In the genomic region with DNA sequence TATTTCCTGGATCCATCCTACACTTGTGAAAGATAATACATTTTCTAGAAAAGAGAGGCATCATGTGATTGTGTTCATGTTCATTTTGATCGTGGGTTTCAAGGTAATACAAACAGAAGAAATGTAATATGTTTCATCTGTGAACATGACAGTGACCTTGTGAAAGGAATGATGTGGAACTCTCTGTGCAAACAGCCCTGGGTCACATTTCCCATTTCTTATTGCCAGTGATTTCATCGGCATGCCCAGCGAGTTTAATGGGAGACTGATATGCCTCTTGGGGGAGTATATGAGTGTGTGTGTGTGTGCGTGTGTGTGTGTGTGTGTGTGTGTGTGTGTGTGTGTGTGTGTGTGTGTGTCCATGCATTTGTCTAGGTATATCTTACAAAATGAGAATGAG, we compare ENCODE assay signal across 24 mouse cellular contexts. TPM values are rescaled to one million over a fixed set of nuclear protein-coding genes. Genes with fewer than 3 reads are reported as not detected.
DNase-seq lines count a peak whose midpoint lies in the region; ATAC-seq lines count a peak whose summit lies in the region.
"Had no signal": no experiment of that assay in that cellular context is flagged by ENCODE, and none has a peak within 500 bp of the region (broad histone marks: within the 10 kb centered on the region; RNA-seq: fewer than 3 reads in every experiment).

No protein-coding gene starts in this region.

- no peaks in the 10 kb centered on the region for H3K9me3 ChIP-seq in heart, embryonic 11.5 days (replicated peaks; ENCODE audit: control insufficient read depth, low read length)
- H3K9me3 ChIP-seq in heart, embryonic 15.5 days (replicated peaks) = no peaks in the 10 kb centered on the region
- H3K9me3 ChIP-seq: embryonic facial prominence, embryonic 15.5 days; forebrain, embryonic 10.5 days; G1E; hindbrain, embryonic 13.5 days had no signal

- no peak overlapping the region for H3K4me3 ChIP-seq in heart, embryonic 11.5 days (ENCODE audit: low read depth, low read length)
- no peak overlapping the region for H3K4me3 ChIP-seq in heart, embryonic 15.5 days
- H3K4me3 ChIP-seq: embryonic facial prominence, embryonic 15.5 days; erythroblast, embryonic 14.5 days; forebrain, embryonic 10.5 days; gastrocnemius, adult 2 months; hindbrain, embryonic 13.5 days had no signal

- no peak for ATAC-seq in heart, embryonic 11.5 days (replicated peaks; ENCODE audit: insufficient number of reproducible peaks, low FRiP score, low TSS enrichment)
- no peak for ATAC-seq in heart, embryonic 15.5 days (replicated peaks; ENCODE audit: insufficient number of reproducible peaks, insufficient read depth, low FRiP score, low read depth)
- ATAC-seq: CD4-positive, CD25-positive, alpha-beta regulatory T cell, adult 4 months; forebrain, embryonic 14.5 days; hindbrain, postnatal 0 days had no signal

- H3K4me1 ChIP-seq in heart, embryonic 11.5 days (ENCODE audit: control insufficient read depth, insufficient read depth, low read length) = peaks cover 36% of the 10 kb centered on the region
- peaks cover 63% of the 10 kb centered on the region for H3K4me1 ChIP-seq in heart, embryonic 15.5 days (replicated peaks)
- H3K4me1 ChIP-seq: embryonic facial prominence, embryonic 15.5 days; forebrain, embryonic 10.5 days; hindbrain, embryonic 13.5 days had no signal

- peak overlapping the region; percentile 2; the same call in 1 of the 2 replicates for H3K4me2 ChIP-seq in heart, embryonic 11.5 days
- H3K4me2 ChIP-seq in heart, embryonic 15.5 days = peak overlapping the region; percentile 67
- H3K4me2 ChIP-seq: embryonic facial prominence, embryonic 15.5 days; hindbrain, embryonic 13.5 days had no signal

- DNase-seq in adrenal gland, adult (ENCODE audit: inconsistent age in 2 of 2, low spot score in 1 of 2) = peak; percentile 27 to 45
- no peak for DNase-seq in adrenal gland, adult 2 months
- DNase-seq in heart, postnatal 25 days (ENCODE audit: low spot score) = no peak
- DNase-seq in heart, adult 9 months (ENCODE audit: low spot score in 2 of 2) = no peak
- peak; percentile 14 for DNase-seq in gonadal fat pad, adult 2 months (ENCODE audit: low read depth)
- DNase-seq: B cell, adult 2 months; cerebellum, adult 8-10 months; embryo, embryonic 11 days; gastrocnemius, adult 2 months; gastrocnemius, postnatal 25 days; kidney, adult 11 months; kidney, adult 9 months had no signal

- no peaks in the 10 kb centered on the region for H3K36me3 ChIP-seq in heart, embryonic 11.5 days (ENCODE audit: control insufficient read depth, insufficient read depth, low read length)
- H3K36me3 ChIP-seq in heart, embryonic 15.5 days = peaks cover 13% of the 10 kb centered on the region; the same call in 1 of the 2 replicates
- H3K36me3 ChIP-seq: embryonic facial prominence, embryonic 15.5 days; forebrain, embryonic 10.5 days; G1E; hindbrain, embryonic 13.5 days had no signal

- H3K9ac ChIP-seq in heart, embryonic 11.5 days (ENCODE audit: low read depth, low read length) = no peak overlapping the region
- H3K9ac ChIP-seq in heart, embryonic 15.5 days = no peak overlapping the region
- H3K9ac ChIP-seq: embryonic facial prominence, embryonic 15.5 days; hindbrain, embryonic 13.5 days had no signal

- intact Hi-C loops in heart, postnatal 25 days (cut with DNase I) = no loop called here

- peak overlapping the region; percentile 52 for H3K27ac ChIP-seq in heart, embryonic 11.5 days (ENCODE audit: low read depth, low read length)
- peak overlapping the region; percentile 89 for H3K27ac ChIP-seq in heart, embryonic 15.5 days
- H3K27ac ChIP-seq: embryonic facial prominence, embryonic 15.5 days; forebrain, embryonic 10.5 days; gastrocnemius, adult 2 months; hindbrain, embryonic 13.5 days; hindbrain, postnatal 0 days had no signal

- WGBS in heart, embryonic 11.5 days (ENCODE audit: insufficient replicate concordance) = 62% methylated on average over 4 of the region's 4 CpGs
- 40% methylated on average over 4 of the region's 4 CpGs for WGBS in heart, embryonic 15.5 days

- H3K27me3 ChIP-seq in heart, embryonic 11.5 days (ENCODE audit: control insufficient read depth, insufficient read depth, low read length) = no peaks in the 10 kb centered on the region
- H3K27me3 ChIP-seq in heart, embryonic 15.5 days = no peaks in the 10 kb centered on the region
- H3K27me3 ChIP-seq: embryonic facial prominence, embryonic 15.5 days had no signal

RNA-seq across cellular contexts. Expression of gene Csrp3, which starts 6.3 kb away (rescaled TPM):
- total RNA-seq in adrenal gland, adult 2 months (2021) = not detected
- not detected in 2 replicates for polyA plus RNA-seq in adrenal gland, adult 2 months (2012; rRNA removed)
- 1,436 and 1,472 TPM in 2 replicates for polyA plus RNA-seq in heart, embryonic 11.5 days (2014; fragmentation: Nextera tagmentation; extraction: Ambion mirVana)
- total RNA-seq in heart, postnatal 25 days (2021) = 1,000 to 10,000 TPM; 2,113 to 2,237 TPM
- 1,541 and 1,964 TPM in 2 replicates for polyA plus RNA-seq in heart, embryonic 15.5 days (2015; fragmentation: Nextera tagmentation; extraction: Ambion mirVana)
- 0.22 TPM in 1 of 2 replicates, not detected in the other for polyA plus RNA-seq in gonadal fat pad, adult 2 months (2012; rRNA removed)
- total RNA-seq: adrenal gland, postnatal 36 days; G1E; hindbrain, postnatal 0 days had no signal
- polyA plus RNA-seq: CD4-positive, CD25-positive, alpha-beta regulatory T cell, adult 4 months; erythroblast, embryonic 14.5 days; forebrain, embryonic 10.5 days; forebrain, embryonic 14.5 days; G1E; hindbrain, postnatal 0 days; intestine, embryonic 14.5 days had no signal

RNA-seq across cellular contexts. Expression of gene E2f8, which starts 39.9 kb away (rescaled TPM):
- 1 to 10 TPM in 1 of 2 experiments, under 1 TPM in 1; 0.55 to 1.2 TPM for total RNA-seq in adrenal gland, adult 2 months (2021)
- polyA plus RNA-seq in adrenal gland, adult 2 months (2012; rRNA removed) = 0.51 and 0.66 TPM in 2 replicates
- 20.7 and 22.7 TPM in 2 replicates for polyA plus RNA-seq in heart, embryonic 11.5 days (2014; fragmentation: Nextera tagmentation; extraction: Ambion mirVana)
- under 1 TPM; 0.75 to 0.87 TPM for total RNA-seq in heart, postnatal 25 days (2021)
- 15.6 and 18.9 TPM in 2 replicates for polyA plus RNA-seq in heart, embryonic 15.5 days (2015; fragmentation: Nextera tagmentation; extraction: Ambion mirVana)
- polyA plus RNA-seq in gonadal fat pad, adult 2 months (2012; rRNA removed) = 0.43 and 0.44 TPM in 2 replicates
- total RNA-seq: gastrocnemius, adult 2 months had no signal

RNA-seq across cellular contexts. Expression of gene Zdhhc13, which starts 52.7 kb away (rescaled TPM):
- total RNA-seq in adrenal gland, adult 2 months (2021) = 10 to 100 TPM in 1 of 2 experiments, 1 to 10 TPM in 1; 7.0 to 10.5 TPM
- 1.5 TPM in 2 replicates for polyA plus RNA-seq in adrenal gland, adult 2 months (2012; rRNA removed)
- polyA plus RNA-seq in heart, embryonic 11.5 days (2014; fragmentation: Nextera tagmentation; extraction: Ambion mirVana) = 36.1 and 41.8 TPM in 2 replicates
- 10 to 100 TPM; 11.0 to 12.9 TPM for total RNA-seq in heart, postnatal 25 days (2021)
- polyA plus RNA-seq in heart, embryonic 15.5 days (2015; fragmentation: Nextera tagmentation; extraction: Ambion mirVana) = 29.0 and 31.2 TPM in 2 replicates
- polyA plus RNA-seq in gonadal fat pad, adult 2 months (2012; rRNA removed) = 10.4 and 10.9 TPM in 2 replicates

Comparison
In these comparisons a context has a peak if more than half of its experiments do, and no peak if none do; other contexts are left out.
1. DNase-seq: peak in adrenal gland, adult (2 of 2) and gonadal fat pad, adult 2 months (single experiment); none in adrenal gland, adult 2 months (single experiment), heart, postnatal 25 days (single experiment) and heart, adult 9 months (0 of 2).
2. RNA of gene Csrp3, which starts 6.3 kb away (polyA plus RNA-seq): 1,541 to 1,964 TPM in heart, embryonic 15.5 days and 1,436 to 1,472 TPM in heart, embryonic 11.5 days; 0.22 TPM in gonadal fat pad, adult 2 months and not detected in adrenal gland, adult 2 months; every median in the first group is over 1,000 times any median in the second.